Mouse (Mus musculus): ENCODE data around the gene Exoc3l2.

DNA sequence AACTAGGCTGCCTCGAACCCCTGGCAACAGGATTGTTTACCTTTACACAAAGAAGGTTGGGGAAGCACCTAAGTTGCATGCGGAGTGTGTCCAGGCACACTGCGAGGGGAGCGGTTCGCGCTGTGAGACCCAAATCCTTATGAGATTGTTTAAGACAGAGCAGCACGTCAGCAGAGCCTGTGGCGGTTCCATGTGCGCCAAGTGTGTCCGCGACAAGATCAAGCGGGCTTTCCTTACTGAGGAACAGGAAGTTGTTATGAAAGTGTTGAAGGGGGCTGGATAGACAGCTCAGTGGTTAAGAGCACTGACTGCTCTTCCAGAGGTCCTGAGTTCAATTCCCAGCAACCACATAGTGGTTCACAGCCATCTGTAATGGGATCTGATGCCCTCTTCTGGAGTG is 5.1 kb downstream of the Exoc3l2 start:
- TF ChIP-seq CTCF (IDR thresholded peaks at IDR 0.05; ENCODE audit: extremely low read depth, insufficient read depth, insufficient read length, insufficient replicate concordance) (no peak), POLR2A (IDR thresholded peaks at IDR 0.05; ENCODE audit: low read depth, low read length) (no peak)
